Mouse (Mus musculus) kidney, postnatal 0 days (tissue): ENCODE data around the gene Col23a1. TPM values are rescaled to one million over a fixed set of nuclear protein-coding genes. Genes with fewer than 3 reads are reported as not detected.

ENCODE experiments used
- ATAC-seq: fragments of 200-750 bp; cut with Nextera tagmentation; replicated peaks from 2 replicates; pipeline ENCODE4 v1.8.0; 2017; ENCODE audit warnings: low read depth, moderate number of reproducible peaks, moderate TSS enrichment, moderate library complexity; ENCODE audit not compliant: low FRiP score
- DNase-seq: peaks from one replicate; pipeline ENCODE4 v3.0.0-alpha.2; 2016; ENCODE audit warnings: low spot score
- H3K27ac ChIP-seq: fragments of 300-500 bp; sonication (generic); 2 replicates; pipeline ENCODE4 v1.5.1; 2014; ENCODE audit warnings: mild to moderate bottlenecking
- H3K27me3 ChIP-seq: fragments of 300-500 bp; sonication (generic); 2 replicates; pipeline ENCODE4 v1.6.1; 2014; ENCODE audit warnings: low read length, mixed read lengths; ENCODE audit not compliant: insufficient read depth
- H3K36me3 ChIP-seq: fragments of 300-500 bp; sonication (generic); 2 replicates; pipeline ENCODE4 v1.6.1; 2014; ENCODE audit warnings: low read length, mixed read lengths; ENCODE audit not compliant: insufficient read depth
- H3K4me1 ChIP-seq: fragments of 300-500 bp; sonication (generic); replicated peaks from 2 replicates; pipeline ENCODE4 v1.6.1; 2014; ENCODE audit warnings: antibody characterized with exemption, low read length, mixed read lengths; ENCODE audit not compliant: insufficient read depth
- H3K4me2 ChIP-seq: fragments of 300-500 bp; sonication (generic); 2 replicates; pipeline ENCODE4 v1.6.1; 2014; ENCODE audit warnings: mild to moderate bottlenecking, low read length, moderate library complexity, mixed read lengths
- H3K4me3 ChIP-seq: fragments of 300-500 bp; sonication (generic); replicated peaks from 2 replicates; pipeline ENCODE4 v1.5.1; 2014; ENCODE audit warnings: low read depth, low read length
- H3K9ac ChIP-seq: fragments of 300-500 bp; sonication (generic); 2 replicates; pipeline ENCODE4 v1.6.1; 2014; ENCODE audit warnings: low read depth, low read length
- H3K9me3 ChIP-seq: fragments of 300-500 bp; sonication (generic); replicated peaks from 2 replicates; pipeline ENCODE4 v1.6.1; 2016; ENCODE audit warnings: low read length, inconsistent platforms, mixed read lengths
- CTCF ChIP-seq: IDR thresholded peaks from 2 replicates; pipeline ENCODE4 v1.5.1; 2016; ENCODE audit warnings: antibody characterized with exemption, low read depth, mild to moderate bottlenecking, moderate library complexity
- WGBS: fragments of 180-500 bp; shearing (Covaris S2); extraction: QIAGEN DNeasy Blood & Tissue Kit; methylation state at CpG from one replicate; pipeline ENCODE4 v1.1.7; 2014; 5-methylcytosine and 5-hydroxymethylcytosine counted together
- polyA plus RNA-seq: library from polyadenylated mRNA; unstranded; fragments of >200 nt; fragmentation: Nextera tagmentation; extraction: Ambion mirVana; gene quantifications from 2 replicates; pipeline ENCODE4 v1.2.1, GENCODE M21; 2015

The Col23a1 gene
- polyA plus RNA-seq, 1 experiment from 2014 or later: 6.8 TPM

DNA sequence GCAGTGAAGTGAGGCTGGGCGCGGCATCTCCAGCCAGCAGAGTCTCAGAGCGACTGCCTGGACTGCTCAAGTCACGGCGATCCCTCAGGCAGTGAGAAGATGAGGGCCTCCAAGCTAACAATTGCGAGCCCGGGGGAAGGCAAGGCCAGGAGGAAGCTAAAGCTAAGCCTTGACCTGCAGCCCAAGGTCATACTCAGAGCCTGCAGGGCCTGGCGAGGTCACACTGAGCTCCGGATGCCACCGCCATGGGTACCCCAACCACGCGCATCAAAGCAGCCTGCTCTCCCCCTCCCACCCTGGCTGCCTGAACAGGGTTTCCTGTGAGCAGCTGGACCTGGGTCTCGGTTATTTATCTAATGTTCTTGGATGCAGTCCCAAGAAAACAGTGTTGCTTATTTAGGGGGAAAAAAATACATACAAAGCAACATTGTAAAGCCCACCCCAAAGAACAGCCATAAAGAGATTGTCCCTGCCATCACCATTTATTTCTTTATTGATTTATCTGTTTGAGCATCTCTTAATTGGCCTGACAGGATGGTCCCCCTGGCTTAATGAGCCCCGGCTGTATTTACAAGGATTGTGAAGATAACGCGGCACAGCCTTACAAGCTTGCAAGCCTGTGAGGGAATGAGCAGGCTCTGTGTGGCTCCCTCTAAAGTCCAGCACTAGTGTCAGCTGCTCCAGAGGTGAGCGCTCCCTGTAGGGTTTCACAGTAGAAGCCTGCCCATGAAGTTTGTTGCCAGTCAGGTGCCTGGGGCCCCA lies 180.8 kb downstream of the Col23a1 start:
- H3K27ac ChIP-seq: no peak overlapping the region
- H3K4me1 ChIP-seq: no peaks in the 10 kb centered on the region; the same call in 1 of the 2 replicates
- H3K4me3 ChIP-seq: no peak overlapping the region
- H3K36me3 ChIP-seq: no peaks in the 10 kb centered on the region
- TF ChIP-seq CTCF: no peak; the same call in 1 of the 2 replicates
- peak overlapping the region; percentile 2; the same call in 1 of the 2 replicates for H3K4me2 ChIP-seq
- no peaks in the 10 kb centered on the region for H3K27me3 ChIP-seq
- no peak overlapping the region for H3K9ac ChIP-seq
- 16% methylated on average over 17 of the region's 17 CpGs for WGBS
- DNase-seq (peak; percentile 79), ATAC-seq (peak; percentile 44; the same call in 1 of the 2 replicates)
- H3K9me3 ChIP-seq: no peaks in the 10 kb centered on the region

DNA sequence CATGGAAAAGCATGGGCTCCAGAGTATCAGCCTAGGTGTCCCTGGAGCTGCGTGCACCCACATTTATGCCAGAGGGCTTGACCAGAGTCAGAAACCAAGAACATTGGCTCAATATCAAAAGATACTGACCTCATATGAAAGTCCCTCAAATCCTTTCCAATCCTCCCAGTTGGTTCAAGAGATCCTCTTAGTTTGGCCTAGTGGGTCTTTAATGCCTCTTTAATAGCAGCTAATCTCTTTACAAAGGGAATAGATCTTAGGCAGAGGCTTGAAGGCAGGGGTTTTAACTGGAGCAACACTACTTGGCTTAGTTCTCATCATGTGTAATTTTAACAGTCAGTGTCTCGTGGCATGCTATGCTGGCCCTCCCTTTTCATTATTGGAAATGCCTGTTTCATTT lies 184.0 kb downstream of the Col23a1 start:
- 89% methylated on average over 2 of the region's 2 CpGs for WGBS
- Histone ChIP-seq H3K4me2 (no peak overlapping the region), H3K9me3 (no peaks in the 10 kb centered on the region), H3K27me3 (no peaks in the 10 kb centered on the region), H3K36me3 (no peaks in the 10 kb centered on the region), H3K27ac (no peak overlapping the region), H3K4me3 (no peak overlapping the region), H3K4me1 (no peaks in the 10 kb centered on the region; the same call in 1 of the 2 replicates), H3K9ac (no peak overlapping the region)
- no peak for ATAC-seq
- no peak for TF ChIP-seq CTCF
- DNase-seq: no peak

DNA sequence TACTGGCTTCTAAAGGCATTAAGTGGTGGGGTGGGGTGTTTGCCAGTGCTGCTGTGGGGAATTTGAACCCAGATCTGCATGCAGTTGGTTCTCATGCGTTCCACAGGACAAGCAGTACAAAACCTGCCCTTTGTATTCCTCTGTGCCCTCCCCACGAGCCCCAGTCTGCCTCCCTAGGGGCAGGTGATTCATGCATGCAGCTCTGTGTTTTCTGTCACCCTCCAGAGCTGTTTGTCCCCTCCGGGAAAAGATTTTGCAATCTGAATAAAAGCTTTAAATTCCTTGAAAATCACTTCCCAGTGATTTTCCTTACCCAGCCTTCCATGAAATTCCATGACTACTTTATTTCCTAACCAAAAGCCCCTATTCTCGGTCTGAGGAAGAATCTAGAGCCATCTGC lies 186.8 kb downstream of the Col23a1 start:
- Histone ChIP-seq H3K27me3 (no peaks in the 10 kb centered on the region), H3K4me1 (no peaks in the 10 kb centered on the region), H3K9me3 (no peaks in the 10 kb centered on the region), H3K36me3 (no peaks in the 10 kb centered on the region), H3K27ac (no peak overlapping the region), H3K4me3 (no peak overlapping the region), H3K4me2 (no peak overlapping the region), H3K9ac (no peak overlapping the region)
- DNase-seq (no peak), ATAC-seq (no peak)
- TF ChIP-seq CTCF: no peak
- 55% methylated on average over 4 of the region's 4 CpGs for WGBS

GRCm38 (mm10) chr11:51477571-51477970 lies 187.9 kb downstream of the Col23a1 start:
- Histone ChIP-seq H3K4me1 (no peaks in the 10 kb centered on the region), H3K27ac (no peak overlapping the region), H3K4me3 (no peak overlapping the region), H3K36me3 (no peaks in the 10 kb centered on the region), H3K9me3 (no peaks in the 10 kb centered on the region), H3K27me3 (no peaks in the 10 kb centered on the region), H3K9ac (no peak overlapping the region), H3K4me2 (no peak overlapping the region)
- WGBS: 81% methylated on average over 8 of the region's 8 CpGs
- TF ChIP-seq CTCF: no peak
- ATAC-seq (no peak), DNase-seq (no peak)

DNA sequence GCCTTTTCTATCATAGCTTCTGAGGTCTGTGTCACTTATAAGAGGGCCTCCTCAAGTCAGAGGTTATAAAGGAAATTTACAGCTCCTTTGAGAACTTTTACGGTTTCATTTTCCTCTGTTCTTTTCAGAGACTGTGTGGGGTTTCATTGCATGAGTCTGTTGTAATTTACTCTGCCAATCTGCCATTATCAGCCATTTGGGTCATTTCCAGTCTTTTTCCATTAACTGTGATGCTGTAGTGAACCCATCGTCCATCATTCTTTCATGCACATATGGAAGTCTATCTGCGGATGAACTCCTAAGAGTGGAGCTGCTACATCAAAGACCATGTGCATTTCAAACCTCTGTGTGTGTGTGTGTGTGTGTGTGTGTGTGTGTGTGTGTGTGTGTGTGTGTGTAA lies 192.5 kb downstream of the Col23a1 start:
- no peak for TF ChIP-seq CTCF
- no peaks in the 10 kb centered on the region for H3K4me1 ChIP-seq
- no peaks in the 10 kb centered on the region for H3K36me3 ChIP-seq
- H3K9ac ChIP-seq: no peak overlapping the region
- no peak overlapping the region for H3K4me2 ChIP-seq
- WGBS: 20% methylated on average over 3 of the region's 3 CpGs
- no peak for ATAC-seq
- no peak overlapping the region for H3K4me3 ChIP-seq
- no peaks in the 10 kb centered on the region for H3K9me3 ChIP-seq
- DNase-seq: peak; percentile 63
- no peak overlapping the region for H3K27ac ChIP-seq
- H3K27me3 ChIP-seq: no peaks in the 10 kb centered on the region

DNA sequence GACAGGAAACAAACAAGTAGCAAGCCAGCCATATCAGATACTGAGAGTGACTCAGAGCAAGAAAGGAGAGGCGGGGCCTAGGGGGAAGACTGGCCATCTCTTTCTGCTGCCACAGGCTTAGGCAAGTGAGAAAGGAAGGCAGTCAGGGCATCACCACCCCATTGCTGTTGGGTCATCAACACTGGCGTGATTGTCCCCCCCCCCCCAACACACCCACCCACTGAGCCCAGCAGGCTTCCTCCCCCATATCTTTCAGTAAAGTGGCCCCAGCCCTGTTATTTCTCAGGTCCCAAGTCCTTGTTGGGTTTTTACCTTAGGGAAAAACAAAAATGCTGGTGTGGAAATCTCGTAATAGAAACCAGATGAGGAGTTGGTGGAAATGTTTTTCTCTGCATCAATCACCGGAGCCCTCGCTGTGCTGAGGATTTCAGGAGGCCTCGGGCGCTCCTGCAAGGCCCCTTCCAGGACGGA lies 195.4 kb downstream of the Col23a1 start:
- H3K27me3 ChIP-seq: no peaks in the 10 kb centered on the region
- no peak overlapping the region for H3K9ac ChIP-seq
- TF ChIP-seq CTCF: no peak
- no peak overlapping the region for H3K4me3 ChIP-seq
- 59% methylated on average over 8 of the region's 8 CpGs for WGBS
- no peak overlapping the region for H3K27ac ChIP-seq
- ATAC-seq (no peak), DNase-seq (no peak)
- no peaks in the 10 kb centered on the region for H3K4me1 ChIP-seq
- no peaks in the 10 kb centered on the region for H3K36me3 ChIP-seq
- H3K9me3 ChIP-seq: no peaks in the 10 kb centered on the region
- no peak overlapping the region for H3K4me2 ChIP-seq
